Mouse (Mus musculus) left cerebral cortex, adult 2 months (tissue): Measurements from ENCODE around the gene Il11ra1. TPM values are rescaled to one million over a fixed set of nuclear protein-coding genes. Genes with fewer than 3 reads are reported as not detected.
"Not testable (repeated sequence)": the region's sequence is repeated elsewhere in the genome, so short reads cannot be mapped to it uniquely, and the experiment has no call there.

Experiments
- DNase-seq, 2 experiments: peaks; one replicate each; pipeline ENCODE4 v3.0.0; 2021 to 2022; ENCODE audit warnings: low spot score in 2 of 2, mixed read lengths in 1 of 2; ENCODE audit errors: extremely low spot score in 1 of 2
- H3K27ac ChIP-seq: fragments of 200-600 bp; 2 replicates; pipeline ENCODE4 v1.8.1; 2022
- H3K4me3 ChIP-seq: fragments of 200-600 bp; 2 replicates; pipeline ENCODE4 v1.8.1; 2022
- CTCF ChIP-seq: fragments of 200-600 bp; IDR thresholded peaks from 2 replicates; pipeline ENCODE4 v1.8.1; 2022; ENCODE audit warnings: antibody characterized with exemption, mild to moderate bottlenecking, moderate library complexity
- intact Hi-C: fragments of 180-260 bp; cut with DNase I; formaldehyde crosslinking; loops from one replicate; pipeline ENCODE4 v1.15.1; 2025
- total RNA-seq, 2 experiments: library from RNA; stranded (reverse); gene quantifications; 2 replicates each; pipeline ENCODE4 v1.2.3; 2021

The Il11ra1 gene
- total RNA-seq, 2 experiments from 2014 or later = 43.1 to 47.7 TPM

GRCm38 (mm10) chr4:41681947-41682346 lies 17.8 kb upstream of the Il11ra1 start:
- intact Hi-C loops = no loop called here
- DNase-seq = no peak
- no peak for TF ChIP-seq CTCF

GRCm38 (mm10) chr4:41682789-41683188 lies 17.0 kb upstream of the Il11ra1 start:
- intact Hi-C loops = no loop called here
- TF ChIP-seq CTCF = no peak
- Histone ChIP-seq H3K27ac (peak overlapping the region; percentile 5; the same call in 1 of the 2 replicates), H3K4me3 (no peak overlapping the region)
- DNase-seq = no peak

More at GRCm38 (mm10) chr4:41681947-41682346, 17.8 kb upstream of the Il11ra1 start:
- Histone ChIP-seq H3K4me3 (no peak overlapping the region), H3K27ac (no peak overlapping the region)

GRCm38 (mm10) chr4:41683303-41683702 lies 16.5 kb upstream of the Il11ra1 start:
- DNase-seq, intact Hi-C loops, H3K4me3 ChIP-seq, H3K27ac ChIP-seq: not testable (repeated sequence)

- DNase-seq, intact Hi-C loops, H3K27ac ChIP-seq, H3K4me3 ChIP-seq: not testable (repeated sequence)
Observed at GRCm38 (mm10) chr4:41684131-41684930, 15.5 kb upstream of the Il11ra1 start.

DNA sequence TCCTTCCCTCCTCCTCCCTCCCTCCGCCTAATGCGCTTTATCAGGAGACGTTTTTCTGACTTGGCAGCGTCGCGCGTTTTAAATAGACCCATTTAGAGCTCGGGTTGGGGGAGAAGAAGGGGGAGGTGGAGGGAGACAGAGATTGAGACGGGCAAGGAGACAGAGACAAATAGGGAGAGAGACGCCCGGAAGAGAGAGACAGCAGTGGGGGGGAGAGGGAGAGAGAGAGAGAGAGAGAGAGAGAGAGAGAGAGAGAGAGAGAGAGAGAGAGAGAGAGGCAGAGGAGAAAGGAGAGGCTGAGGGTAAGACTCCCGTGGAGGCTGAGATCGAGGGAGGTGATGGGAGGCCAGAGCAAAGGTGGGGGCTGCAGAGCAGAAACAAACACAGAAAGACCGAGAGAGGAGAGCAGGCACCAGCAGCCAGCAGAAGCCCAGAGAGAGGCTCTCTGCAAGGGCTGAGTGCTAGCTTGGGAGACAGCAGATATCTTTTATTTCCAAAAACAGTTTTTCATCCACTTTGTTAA lies 14.8 kb upstream of the Il11ra1 start:
- DNase-seq, intact Hi-C loops, H3K27ac ChIP-seq, H3K4me3 ChIP-seq: not testable (repeated sequence)

DNA sequence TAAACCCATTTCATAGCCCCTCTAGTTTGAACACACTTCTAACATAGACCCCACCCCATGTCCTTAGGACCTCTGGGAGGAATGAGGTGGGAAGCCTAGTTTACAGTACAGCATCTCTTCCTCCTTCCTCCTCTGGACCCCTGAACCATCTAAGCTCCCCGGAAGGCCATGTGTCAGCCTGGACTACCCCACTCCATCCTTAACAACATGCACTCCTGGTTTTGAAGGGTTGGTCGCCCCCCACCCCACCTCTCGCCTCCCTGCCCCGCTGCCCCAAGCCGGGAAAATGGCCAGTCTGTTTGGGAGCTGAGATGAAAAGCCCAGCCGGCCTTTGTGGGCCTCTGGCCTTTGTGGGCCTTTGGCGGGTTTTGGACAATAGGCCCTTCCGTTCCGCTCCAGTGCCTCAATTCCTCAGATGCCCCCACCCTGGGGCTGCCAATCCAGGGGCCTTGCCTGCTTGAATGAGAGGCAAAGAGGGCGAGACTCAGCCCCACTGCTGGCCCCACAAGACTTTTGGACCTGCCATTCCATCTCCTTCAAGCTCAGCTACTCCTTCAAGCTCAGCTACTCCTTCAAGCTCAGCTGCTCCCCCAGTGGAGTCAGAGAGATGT lies 13.8 kb upstream of the Il11ra1 start:
- intact Hi-C loops, H3K27ac ChIP-seq, DNase-seq, H3K4me3 ChIP-seq: not testable (repeated sequence)

DNA sequence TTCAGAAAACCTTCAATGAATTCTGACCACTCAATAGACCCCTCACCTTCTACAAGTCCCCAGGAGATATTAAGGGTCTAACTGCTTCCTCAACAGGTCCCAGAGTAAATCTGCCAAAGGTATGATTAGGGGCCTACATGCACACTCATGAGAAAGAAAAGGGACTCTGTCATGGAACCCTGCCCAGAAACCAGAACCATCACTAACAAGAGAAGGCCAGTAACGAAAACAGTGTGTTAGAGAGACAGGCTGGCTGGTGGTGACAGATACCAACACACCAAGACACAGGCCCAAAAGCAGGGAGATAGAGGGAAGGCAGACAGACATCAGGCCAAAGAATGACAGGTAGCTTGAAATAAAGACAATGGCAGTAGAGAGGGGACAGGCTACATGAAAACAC lies 11.2 kb upstream of the Il11ra1 start:
- H3K4me3 ChIP-seq, H3K27ac ChIP-seq, intact Hi-C loops, DNase-seq: not testable (repeated sequence)

- DNase-seq = not testable (repeated sequence)
Observed at GRCm38 (mm10) chr4:41690014-41690413, 9.8 kb upstream of the Il11ra1 start.

DNA sequence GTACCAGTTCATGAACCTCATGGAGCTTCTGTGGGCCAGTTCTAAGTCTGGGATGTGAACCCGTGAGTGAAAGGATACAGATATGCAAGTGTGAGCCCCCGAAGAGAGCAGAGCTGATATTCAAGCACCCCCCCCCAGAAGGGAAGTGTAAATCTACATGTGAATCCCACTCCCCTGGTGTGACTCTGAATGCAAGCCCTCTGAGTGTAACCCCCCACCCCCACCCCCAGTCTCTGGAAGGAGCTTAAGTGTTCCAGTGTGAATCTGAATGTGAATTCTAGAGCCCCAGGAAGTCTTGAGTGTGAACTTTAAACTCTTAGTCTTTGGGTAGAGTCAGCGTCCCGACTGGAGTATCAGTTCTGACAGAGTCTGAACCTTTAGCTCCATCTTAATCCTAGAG lies 6.3 kb upstream of the Il11ra1 start:
- DNase-seq, intact Hi-C loops, H3K27ac ChIP-seq, H3K4me3 ChIP-seq: not testable (repeated sequence)

More at GRCm38 (mm10) chr4:41690014-41690413, 9.8 kb upstream of the Il11ra1 start:
- H3K27ac ChIP-seq, H3K4me3 ChIP-seq, intact Hi-C loops: not testable (repeated sequence)

DNA sequence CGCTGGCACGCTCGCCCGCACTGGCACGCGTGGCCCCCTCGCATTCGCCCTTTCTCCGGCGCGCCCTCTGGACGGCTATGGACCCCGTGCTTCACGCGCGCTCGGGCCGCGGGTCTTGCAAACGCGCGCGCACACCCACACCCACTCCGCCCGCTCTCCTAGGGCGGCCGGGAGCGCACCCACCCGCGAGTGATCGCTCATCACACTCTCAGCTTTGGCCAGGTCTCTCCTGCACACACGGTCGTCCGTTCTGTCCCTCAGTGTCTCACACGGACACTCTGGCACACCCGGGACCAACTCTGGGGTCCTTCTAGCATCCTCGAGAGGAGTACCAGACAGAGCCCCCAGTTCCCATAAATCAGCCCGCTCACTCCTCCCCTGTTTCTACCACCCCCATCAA lies 4.0 kb upstream of the Il11ra1 start:
- DNase-seq, H3K27ac ChIP-seq: not testable (repeated sequence)
- H3K4me3 ChIP-seq = 0 out of 2 replicates have a peak overlapping the region, but pooled peaks have one; percentile 36
- intact Hi-C loops = loop anchor here (2.0 kb wide), 1 partner anchor 227 kb away; no protein-coding TSS in a partner anchor

DNA sequence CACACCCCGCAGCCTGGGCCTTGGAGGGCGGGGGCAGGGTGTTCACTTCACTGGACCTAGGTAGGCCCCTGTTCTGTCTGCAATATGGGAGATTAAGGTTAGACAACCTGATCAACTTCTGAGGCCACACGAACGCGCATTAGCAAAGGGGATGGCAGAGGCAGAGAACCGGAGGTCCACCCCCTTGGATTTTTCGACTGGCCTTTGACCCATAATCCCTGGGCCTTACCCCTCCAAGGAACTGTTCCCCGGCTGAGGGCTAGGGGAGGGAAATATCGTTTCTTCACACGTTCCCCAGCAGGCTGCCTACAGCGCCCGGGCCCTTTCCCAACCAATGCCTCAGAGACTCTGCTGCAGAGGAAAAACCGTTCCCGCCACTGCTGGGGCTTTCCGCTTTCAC lies 3.3 kb upstream of the Il11ra1 start:
- intact Hi-C loops = loop anchor here (2.0 kb wide), 1 partner anchor 228 kb away; no protein-coding TSS in a partner anchor
- not testable (repeated sequence) for H3K4me3 ChIP-seq, DNase-seq, H3K27ac ChIP-seq
